Mouse (Mus musculus): ENCODE measurements around the gene Itgb5. TPM values are rescaled to one million over a fixed set of nuclear protein-coding genes. Genes with fewer than 3 reads are reported as not detected.
A peak's percentile ranks its signal among the peaks of the same experiment; 100 is the strongest.

Itgb5 gene
- polyA plus RNA-seq, 1 experiment from 2014 or later: 120 TPM

- Histone ChIP-seq H3K4me3 (no peak overlapping the region), H3K36me3 (peaks cover 5% of the 10 kb centered on the region; the same call in 1 of the 2 replicates), H3K27me3 (no peaks in the 10 kb centered on the region), H3K4me2 (replicated peaks) (no peak overlapping the region), H3K4me1 (peaks cover 66% of the 10 kb centered on the region), H3K9me3 (no peaks in the 10 kb centered on the region), H3K9ac (no peak overlapping the region), H3K27ac (no peak overlapping the region)
- WGBS: 78% methylated on average over 4 of the region's 4 CpGs
- no peak for ATAC-seq (ENCODE audit: insufficient number of reproducible peaks, insufficient read depth, low FRiP score, low TSS enrichment)
These were observed 107.4 kb downstream of the Itgb5 start for GRCm38 (mm10) chr16:33936885-33937284.

GRCm38 (mm10) chr16:33937567-33937966 lies 108.1 kb downstream of the Itgb5 start:
- Histone ChIP-seq H3K9ac (no peak overlapping the region), H3K27ac (no peak overlapping the region), H3K9me3 (no peaks in the 10 kb centered on the region), H3K36me3 (peaks cover 5% of the 10 kb centered on the region; the same call in 1 of the 2 replicates), H3K4me1 (peaks cover 70% of the 10 kb centered on the region), H3K4me3 (no peak overlapping the region), H3K27me3 (no peaks in the 10 kb centered on the region), H3K4me2 (replicated peaks) (no peak overlapping the region)
- no peak for ATAC-seq (ENCODE audit: insufficient number of reproducible peaks, insufficient read depth, low FRiP score, low TSS enrichment)
- WGBS: 85% methylated on average over 8 of the region's 8 CpGs

GRCm38 (mm10) chr16:33938311-33939132 lies 109.1 kb downstream of the Itgb5 start:
- H3K9me3 ChIP-seq: no peaks in the 10 kb centered on the region
- H3K27ac ChIP-seq: peak overlapping the region; percentile 71; the same call in 1 of the 2 replicates
- H3K27me3 ChIP-seq: no peaks in the 10 kb centered on the region
- no peak for ATAC-seq (ENCODE audit: insufficient number of reproducible peaks, insufficient read depth, low FRiP score, low TSS enrichment)
- H3K4me1 ChIP-seq: peaks cover 71% of the 10 kb centered on the region
- no peak overlapping the region for H3K4me3 ChIP-seq
- H3K9ac ChIP-seq: no peak overlapping the region; the same call in 1 of the 2 replicates
- WGBS: 56% methylated on average over 12 of the region's 12 CpGs
- H3K36me3 ChIP-seq: peaks cover 5% of the 10 kb centered on the region; the same call in 1 of the 2 replicates
- H3K4me2 ChIP-seq (replicated peaks): no peak overlapping the region

GRCm38 (mm10) chr16:33939133-33939531 lies 109.7 kb downstream of the Itgb5 start:
- Histone ChIP-seq H3K27me3 (no peaks in the 10 kb centered on the region), H3K27ac (peak overlapping the region; percentile 71; the same call in 1 of the 2 replicates), H3K9me3 (no peaks in the 10 kb centered on the region), H3K4me1 (peaks cover 71% of the 10 kb centered on the region), H3K9ac (no peak overlapping the region), H3K4me2 (replicated peaks) (no peak overlapping the region), H3K36me3 (peaks cover 5% of the 10 kb centered on the region; the same call in 1 of the 2 replicates), H3K4me3 (no peak overlapping the region)
- WGBS: 75% methylated on average over 2 of the region's 2 CpGs
- ATAC-seq (ENCODE audit: insufficient number of reproducible peaks, insufficient read depth, low FRiP score, low TSS enrichment): no peak

- ATAC-seq (ENCODE audit: insufficient number of reproducible peaks, insufficient read depth, low FRiP score, low TSS enrichment): no peak
- no peak overlapping the region for H3K4me2 ChIP-seq (replicated peaks)
- peaks cover 5% of the 10 kb centered on the region; the same call in 1 of the 2 replicates for H3K36me3 ChIP-seq
- whole genome bisulfite sequencing: 28% methylated on average over 9 of the region's 9 CpGs
- H3K27me3 ChIP-seq: no peaks in the 10 kb centered on the region
- no peaks in the 10 kb centered on the region for H3K9me3 ChIP-seq
- no peak overlapping the region for H3K27ac ChIP-seq
- no peak overlapping the region for H3K4me3 ChIP-seq
- H3K9ac ChIP-seq: no peak overlapping the region
- H3K4me1 ChIP-seq: peaks cover 70% of the 10 kb centered on the region
These were observed 110.2 kb downstream of the Itgb5 start for GRCm38 (mm10) chr16:33939636-33940035.

GRCm38 (mm10) chr16:33940095-33940494 lies 110.6 kb downstream of the Itgb5 start:
- H3K27ac ChIP-seq: no peak overlapping the region

GRCm38 (mm10) chr16:33941271-33941781 lies 111.9 kb downstream of the Itgb5 start:
- H3K9ac ChIP-seq: no peak overlapping the region
- H3K27ac ChIP-seq: peak overlapping the region; percentile 77
- ATAC-seq (ENCODE audit: insufficient number of reproducible peaks, insufficient read depth, low FRiP score, low TSS enrichment): peak; percentile 14; the same call in 1 of the 2 replicates
- H3K4me3 ChIP-seq: no peak overlapping the region
- H3K4me1 ChIP-seq: peaks cover 83% of the 10 kb centered on the region
- H3K27me3 ChIP-seq: no peaks in the 10 kb centered on the region
- WGBS: 33% methylated on average over 11 of the region's 11 CpGs
- no peak overlapping the region for H3K4me2 ChIP-seq (replicated peaks)
- H3K9me3 ChIP-seq: no peaks in the 10 kb centered on the region
- peaks cover 5% of the 10 kb centered on the region; the same call in 1 of the 2 replicates for H3K36me3 ChIP-seq

More at GRCm38 (mm10) chr16:33940095-33940494, 110.6 kb downstream of the Itgb5 start:
- Histone ChIP-seq H3K4me3 (no peak overlapping the region), H3K9ac (no peak overlapping the region), H3K36me3 (peaks cover 5% of the 10 kb centered on the region; the same call in 1 of the 2 replicates), H3K4me1 (peaks cover 73% of the 10 kb centered on the region), H3K9me3 (no peaks in the 10 kb centered on the region), H3K27me3 (no peaks in the 10 kb centered on the region), H3K4me2 (replicated peaks) (no peak overlapping the region)
- ATAC-seq (ENCODE audit: insufficient number of reproducible peaks, insufficient read depth, low FRiP score, low TSS enrichment): no peak
- 68% methylated on average over 5 of the region's 5 CpGs for whole genome bisulfite sequencing

GRCm38 (mm10) chr16:33942341-33942740 lies 112.9 kb downstream of the Itgb5 start:
- H3K4me2 ChIP-seq (replicated peaks): no peak overlapping the region
- 0 out of 2 replicates have a peak overlapping the region, but pooled peaks have one; percentile 15 for H3K9ac ChIP-seq

GRCm38 (mm10) chr16:33943388-33943787 lies 113.9 kb downstream of the Itgb5 start:
- Histone ChIP-seq H3K27ac (no peak overlapping the region), H3K27me3 (no peaks in the 10 kb centered on the region), H3K4me1 (peaks cover 73% of the 10 kb centered on the region), H3K36me3 (peaks cover 15% of the 10 kb centered on the region), H3K4me2 (replicated peaks) (no peak overlapping the region), H3K4me3 (no peak overlapping the region), H3K9ac (no peak overlapping the region), H3K9me3 (no peaks in the 10 kb centered on the region)
- ATAC-seq (ENCODE audit: insufficient number of reproducible peaks, insufficient read depth, low FRiP score, low TSS enrichment): no peak
- WGBS: 92% methylated on average over 6 of the region's 6 CpGs

More at GRCm38 (mm10) chr16:33942341-33942740, 112.9 kb downstream of the Itgb5 start:
- Histone ChIP-seq H3K4me3 (no peak overlapping the region), H3K4me1 (peaks cover 80% of the 10 kb centered on the region), H3K9me3 (no peaks in the 10 kb centered on the region), H3K27me3 (no peaks in the 10 kb centered on the region), H3K36me3 (peaks cover 14% of the 10 kb centered on the region; the same call in 1 of the 2 replicates), H3K27ac (peak overlapping the region; percentile 77)
- WGBS: 26% methylated on average over 11 of the region's 11 CpGs
- ATAC-seq (ENCODE audit: insufficient number of reproducible peaks, insufficient read depth, low FRiP score, low TSS enrichment): peak; percentile 68

GRCm38 (mm10) chr16:33944126-33944525 lies 114.7 kb downstream of the Itgb5 start:
- no peak overlapping the region for H3K4me2 ChIP-seq (replicated peaks)
- peak overlapping the region; percentile 63 for H3K27ac ChIP-seq
- H3K36me3 ChIP-seq: peaks cover 20% of the 10 kb centered on the region
- WGBS: 68% methylated on average over 4 of the region's 4 CpGs
- H3K4me3 ChIP-seq: no peak overlapping the region
- H3K4me1 ChIP-seq: peaks cover 72% of the 10 kb centered on the region
- ATAC-seq (ENCODE audit: insufficient number of reproducible peaks, insufficient read depth, low FRiP score, low TSS enrichment): no peak
- H3K9me3 ChIP-seq: no peaks in the 10 kb centered on the region
- no peak overlapping the region for H3K9ac ChIP-seq
- H3K27me3 ChIP-seq: no peaks in the 10 kb centered on the region

- 12% methylated on average over 6 of the region's 6 CpGs for WGBS
- Histone ChIP-seq H3K36me3 (peaks cover 25% of the 10 kb centered on the region), H3K27ac (peak overlapping the region; percentile 63), H3K4me2 (replicated peaks) (no peak overlapping the region), H3K4me3 (no peak overlapping the region), H3K9ac (no peak overlapping the region), H3K4me1 (peaks cover 66% of the 10 kb centered on the region), H3K27me3 (no peaks in the 10 kb centered on the region), H3K9me3 (no peaks in the 10 kb centered on the region)
- no peak for ATAC-seq (ENCODE audit: insufficient number of reproducible peaks, insufficient read depth, low FRiP score, low TSS enrichment)
These were observed 115.3 kb downstream of the Itgb5 start for GRCm38 (mm10) chr16:33944772-33945171.

- Histone ChIP-seq H3K27me3 (no peaks in the 10 kb centered on the region), H3K9me3 (no peaks in the 10 kb centered on the region), H3K36me3 (peaks cover 25% of the 10 kb centered on the region), H3K4me1 (peaks cover 54% of the 10 kb centered on the region), H3K27ac (no peak overlapping the region), H3K4me2 (replicated peaks) (no peak overlapping the region), H3K4me3 (no peak overlapping the region), H3K9ac (no peak overlapping the region)
- ATAC-seq (ENCODE audit: insufficient number of reproducible peaks, insufficient read depth, low FRiP score, low TSS enrichment): no peak
- whole genome bisulfite sequencing: 48% methylated on average over 7 of the region's 7 CpGs
These were observed 116.6 kb downstream of the Itgb5 start for GRCm38 (mm10) chr16:33946021-33946420.
